Mouse (Mus musculus) adrenal gland, postnatal 10 days (tissue): Measurements from ENCODE around the gene Rasgef1c. TPM values are rescaled to one million over a fixed set of nuclear protein-coding genes. Genes with fewer than 3 reads are reported as not detected.
A peak's percentile ranks its signal among the peaks of the same experiment; 100 is the strongest.

Experiments used
- DNase-seq: peaks from one replicate; pipeline ENCODE4 v3.0.0; 2021; ENCODE audit warnings: mixed read lengths
- total RNA-seq, 2 experiments: library from RNA; stranded (reverse); gene quantifications; 2 replicates each; pipeline ENCODE4 v1.2.3; 2021

The Rasgef1c gene
- total RNA-seq, 2 experiments from 2014 or later: 1.4 to 1.8 TPM

DNA sequence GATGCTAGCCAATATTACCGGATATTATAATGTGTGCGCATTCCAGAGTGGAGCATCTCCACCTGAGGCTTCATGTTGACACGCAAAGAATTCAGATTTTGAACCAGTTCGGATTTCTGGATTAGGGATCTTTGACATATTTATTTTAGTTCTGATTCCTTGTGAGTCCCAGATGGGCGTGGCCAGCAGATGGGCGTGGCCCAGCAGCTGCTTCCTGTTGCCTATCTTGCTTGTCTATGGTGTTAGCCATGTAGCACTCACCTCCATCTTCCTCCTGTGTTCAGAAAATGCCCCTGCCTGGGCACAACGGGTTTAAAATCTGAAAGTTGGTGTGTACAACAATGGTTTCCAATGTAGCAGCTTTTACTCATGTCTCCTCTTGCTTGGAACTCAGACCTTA lies 24.5 kb downstream of the Rasgef1c start:
- DNase-seq: no peak

GRCm38 (mm10) chr11:49927169-49927568 lies 25.5 kb downstream of the Rasgef1c start:
- DNase-seq: no peak

DNA sequence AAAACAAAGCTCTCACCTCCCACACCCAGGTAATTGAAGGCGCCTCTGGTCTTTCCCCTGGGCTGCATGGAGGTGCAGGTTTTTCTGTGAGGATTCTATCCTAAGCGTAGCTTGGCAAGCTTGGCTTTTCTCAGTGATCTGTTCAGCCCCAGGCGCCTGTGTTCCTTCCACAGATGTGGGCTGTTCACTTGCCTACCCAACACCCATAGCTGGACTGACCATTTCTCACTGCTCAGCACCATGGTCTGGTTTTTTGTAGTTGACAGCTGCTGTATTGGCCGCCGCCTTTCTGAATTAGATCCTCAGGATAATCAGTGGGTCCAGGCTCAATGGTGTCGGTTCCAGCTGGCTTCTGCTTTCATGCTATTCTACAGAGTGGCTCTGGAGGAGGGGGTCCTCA lies 26.0 kb downstream of the Rasgef1c start:
- no peak for DNase-seq

GRCm38 (mm10) chr11:49931037-49931625 lies 29.5 kb downstream of the Rasgef1c start:
- peak; percentile 49 for DNase-seq

DNA sequence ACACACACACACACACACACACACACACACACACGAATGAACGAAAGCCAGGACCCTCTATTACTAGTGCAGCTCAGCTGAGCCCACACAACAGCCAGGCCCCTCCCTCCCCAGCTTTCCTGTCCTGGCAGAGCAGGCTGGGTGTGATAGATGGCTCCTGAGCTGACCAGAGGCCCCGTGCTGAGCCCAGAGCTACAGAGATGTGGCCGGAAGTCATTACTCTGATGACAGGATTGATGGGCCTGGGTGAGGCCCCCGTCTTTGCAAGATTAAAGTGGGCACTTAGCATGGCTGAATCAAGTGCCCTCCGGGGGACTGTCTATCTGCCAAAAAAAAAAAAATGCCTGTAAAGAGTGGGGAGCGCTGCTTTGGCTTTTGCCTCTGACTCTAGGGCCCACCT lies 30.2 kb downstream of the Rasgef1c start:
- peak; percentile 30 for DNase-seq

DNA sequence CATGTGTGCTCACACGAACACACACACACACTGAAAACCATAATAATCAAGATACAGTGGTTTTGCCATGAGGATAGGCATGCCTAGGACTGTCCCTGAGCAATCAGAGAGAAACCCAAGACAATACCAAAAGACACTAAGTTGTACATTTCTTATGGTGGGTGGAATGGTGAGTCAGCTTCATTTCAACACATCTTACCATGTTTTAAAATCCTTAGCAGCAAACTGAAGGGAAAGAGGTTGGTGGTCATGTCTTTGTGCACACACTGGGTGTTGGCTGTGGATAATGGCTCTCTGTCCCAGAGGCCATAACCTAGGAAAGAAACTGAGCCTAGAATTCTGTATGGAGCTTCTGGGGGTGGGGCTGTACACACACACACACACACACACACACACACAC lies 32.2 kb downstream of the Rasgef1c start:
- DNase-seq: no peak

DNA sequence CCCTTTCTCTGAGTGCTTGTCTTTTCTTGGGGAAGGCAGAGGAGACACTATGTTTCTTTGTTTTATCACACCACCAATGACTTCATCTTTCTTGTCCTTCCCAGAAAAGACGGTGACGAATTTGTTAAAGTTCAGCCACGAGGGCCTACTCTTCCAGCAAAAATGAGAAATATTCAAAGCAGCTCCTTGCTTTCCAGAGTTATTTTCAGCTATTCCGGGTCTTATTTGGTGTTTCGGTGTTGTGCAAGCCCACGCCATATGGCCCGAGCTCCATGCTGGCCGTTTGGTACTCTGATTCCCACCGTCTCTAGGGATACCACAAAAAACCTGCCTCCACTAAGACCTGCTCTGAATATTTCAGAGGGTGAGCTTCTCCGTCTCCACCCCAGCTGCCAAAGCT lies 32.7 kb downstream of the Rasgef1c start:
- DNase-seq: no peak

GRCm38 (mm10) chr11:49936458-49936857 lies 34.8 kb downstream of the Rasgef1c start:
- no peak for DNase-seq

- no peak for DNase-seq
Observed at GRCm38 (mm10) chr11:49937779-49938178, 36.1 kb downstream of the Rasgef1c start.

- peak; percentile 28 for DNase-seq
Observed at GRCm38 (mm10) chr11:49938258-49939164, 36.9 kb downstream of the Rasgef1c start.

DNA sequence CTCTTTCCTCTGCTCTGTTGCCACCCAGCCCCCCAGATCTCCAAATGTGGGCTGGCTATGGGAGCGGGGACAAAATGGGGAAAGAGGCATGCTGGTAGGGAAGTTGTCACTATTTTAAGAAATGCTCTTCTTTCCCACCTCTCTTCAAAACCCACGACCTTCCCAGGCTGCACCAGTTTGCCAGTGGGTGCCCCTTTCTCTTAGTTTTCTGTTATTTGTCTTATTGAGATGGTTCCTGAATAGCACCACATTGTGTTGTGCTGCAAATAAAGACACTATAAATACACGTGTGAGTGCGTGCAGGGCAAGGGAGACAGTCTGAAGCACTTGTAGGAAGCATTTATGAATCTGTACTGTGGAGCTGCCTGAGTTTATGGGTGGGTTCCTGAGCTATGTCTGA lies 41.2 kb downstream of the Rasgef1c start:
- no peak for DNase-seq

DNA sequence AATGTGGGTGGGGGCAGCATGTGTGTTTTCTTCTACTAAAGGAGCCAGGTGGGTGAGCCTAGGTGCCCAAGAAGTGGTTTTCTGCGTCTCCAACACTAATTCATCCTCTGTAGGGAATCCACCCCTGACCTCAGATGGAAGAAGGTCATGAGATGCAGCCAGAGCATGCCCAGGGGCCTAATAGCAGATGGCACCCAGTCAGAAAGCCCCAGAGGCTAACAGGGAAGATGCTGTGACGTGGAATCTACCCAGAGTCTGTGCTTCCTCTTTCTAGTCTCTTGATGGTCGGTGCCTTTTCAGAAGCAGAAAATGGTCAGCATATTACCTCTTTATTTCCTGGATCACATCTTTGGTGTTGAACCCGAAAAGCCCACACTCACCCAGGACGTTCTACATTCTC lies 42.3 kb downstream of the Rasgef1c start:
- no peak for DNase-seq

DNA sequence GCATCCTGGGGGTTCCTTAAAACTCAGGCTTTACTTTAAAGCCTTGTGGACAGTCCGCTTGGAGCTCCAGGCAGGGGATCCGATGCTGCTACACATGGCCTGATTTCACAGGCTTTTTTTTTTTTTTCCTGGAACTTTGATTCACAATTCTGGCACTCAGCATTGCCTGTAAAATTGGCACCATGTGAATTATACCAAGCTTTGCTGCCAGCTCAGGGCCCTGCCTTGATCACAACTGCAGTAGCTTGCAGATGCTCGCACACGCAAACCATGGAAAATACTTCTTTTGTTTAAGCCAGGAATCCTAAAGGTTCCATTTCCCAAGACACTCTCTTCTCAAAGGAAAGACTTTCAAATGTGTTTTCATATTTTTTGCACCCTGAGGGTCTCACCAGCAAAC lies 44.1 kb downstream of the Rasgef1c start:
- DNase-seq: no peak

DNA sequence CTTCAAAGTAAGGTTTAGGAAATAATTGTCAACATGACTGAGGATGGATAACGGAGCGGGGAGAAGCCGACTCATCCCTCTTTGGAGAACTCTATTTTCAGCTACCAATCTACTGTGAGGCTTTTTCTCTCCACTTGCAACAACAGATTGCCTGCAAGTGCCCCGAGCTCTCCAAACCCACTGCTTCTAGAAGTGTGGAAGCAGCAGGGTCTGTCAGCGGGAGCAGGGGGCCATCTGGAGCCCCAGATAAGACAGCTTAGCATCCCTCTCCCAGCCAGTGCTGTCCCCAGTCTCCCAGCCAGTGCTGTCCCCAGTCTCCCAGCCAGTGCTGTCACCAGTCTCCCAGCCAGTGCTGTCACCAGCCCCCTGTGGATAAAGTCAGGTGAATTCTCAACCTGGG lies 48.2 kb downstream of the Rasgef1c start:
- no peak for DNase-seq

DNA sequence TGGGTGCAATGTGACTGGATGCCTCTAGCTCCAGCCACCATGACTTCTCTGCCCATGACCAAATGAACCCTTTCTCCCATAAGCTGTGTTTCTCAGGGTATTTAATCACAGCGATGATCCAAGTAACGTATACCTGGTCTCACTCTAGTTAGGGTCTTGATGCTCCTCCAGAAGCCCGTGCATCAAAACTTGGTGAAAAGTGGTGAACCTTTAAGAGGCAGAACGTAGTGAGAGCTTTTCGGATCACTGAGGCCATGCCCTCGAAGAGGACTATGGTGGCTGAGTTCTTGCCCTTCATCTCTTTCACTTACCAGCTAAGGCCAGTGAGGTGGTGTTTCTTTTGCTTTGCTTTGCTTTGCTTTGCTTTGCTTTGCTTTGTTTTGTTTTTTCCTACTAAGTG lies 52.0 kb downstream of the Rasgef1c start:
- DNase-seq: no peak

DNA sequence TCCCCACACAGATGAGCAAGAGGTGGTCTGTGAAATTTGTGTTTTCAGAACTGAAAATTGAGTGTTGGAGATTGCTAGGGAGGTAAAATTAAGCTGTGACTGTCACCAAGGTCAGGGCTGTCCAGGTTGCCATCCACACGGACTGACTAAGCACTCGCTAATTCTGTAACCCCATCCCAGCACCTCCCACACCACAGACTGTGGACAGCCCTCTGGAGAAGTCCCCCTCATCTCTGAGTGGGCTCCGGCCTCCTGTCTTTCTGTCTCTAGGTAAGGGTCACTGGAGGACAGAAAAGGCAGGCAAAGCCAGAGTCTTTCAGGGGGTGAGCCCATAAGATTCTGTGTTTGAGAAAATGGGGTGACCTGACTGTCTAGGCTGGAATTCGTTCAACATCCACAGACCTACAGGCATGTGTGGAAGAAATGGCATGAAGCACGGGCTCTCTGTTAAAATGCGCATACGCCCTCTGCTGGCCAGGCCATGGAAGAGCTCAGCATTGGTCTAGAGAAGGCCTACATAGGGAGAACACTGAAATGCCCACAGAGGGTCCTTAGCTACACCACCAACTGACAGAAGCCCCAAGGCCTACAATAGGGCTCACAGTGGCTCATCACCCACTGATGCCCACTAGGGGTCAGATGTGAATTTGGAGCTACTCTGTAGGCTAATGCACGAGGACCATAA lies 54.1 kb downstream of the Rasgef1c start:
- DNase-seq: peak; percentile 78

DNA sequence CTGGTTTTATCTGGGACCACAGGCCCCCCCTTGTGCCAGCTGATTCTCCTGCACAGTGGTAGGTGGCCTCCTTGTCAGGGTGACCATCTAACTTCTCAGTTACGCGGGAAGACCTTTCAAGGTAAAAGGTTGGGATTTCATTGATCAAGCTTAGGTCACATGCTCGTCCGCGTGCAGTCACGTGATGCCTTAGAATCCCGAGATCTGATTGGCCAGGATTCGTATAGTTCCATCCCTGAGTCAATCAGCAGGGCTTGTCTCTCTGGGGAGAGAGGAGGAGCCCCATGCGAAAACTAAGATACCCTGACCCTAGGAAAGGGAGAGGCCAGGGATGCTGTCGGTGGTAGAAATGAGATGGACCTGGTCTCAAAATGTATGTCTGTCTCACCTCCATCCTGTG lies 56.4 kb downstream of the Rasgef1c start:
- DNase-seq: no peak

- peak; percentile 77 for DNase-seq
Observed at GRCm38 (mm10) chr11:49961098-49961740, 59.6 kb downstream of the Rasgef1c start.

GRCm38 (mm10) chr11:49965320-49965719 lies 63.7 kb downstream of the Rasgef1c start:
- DNase-seq: no peak

DNA sequence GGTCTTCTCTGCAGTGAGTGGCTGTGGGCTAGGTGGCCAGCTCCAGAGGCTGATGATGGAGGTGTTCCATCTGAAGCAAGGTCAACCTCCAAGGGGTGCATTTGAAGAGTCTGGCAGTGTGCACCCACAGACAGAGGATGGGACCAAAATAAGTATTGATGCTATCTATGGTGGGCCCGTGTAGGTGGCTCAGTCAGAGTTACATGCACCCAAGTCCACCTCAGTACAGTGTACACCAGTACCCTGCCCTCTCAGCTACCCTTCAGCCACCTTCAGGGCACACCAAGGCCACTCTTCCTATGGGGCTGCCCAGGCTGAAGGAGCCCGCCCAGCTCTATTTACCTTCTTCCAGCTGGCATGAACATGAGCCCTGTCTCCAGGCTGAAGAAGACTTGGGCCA lies 68.1 kb downstream of the Rasgef1c start:
- no peak for DNase-seq

GRCm38 (mm10) chr11:49973657-49974340 lies 72.2 kb downstream of the Rasgef1c start:
- DNase-seq: no peak

DNA sequence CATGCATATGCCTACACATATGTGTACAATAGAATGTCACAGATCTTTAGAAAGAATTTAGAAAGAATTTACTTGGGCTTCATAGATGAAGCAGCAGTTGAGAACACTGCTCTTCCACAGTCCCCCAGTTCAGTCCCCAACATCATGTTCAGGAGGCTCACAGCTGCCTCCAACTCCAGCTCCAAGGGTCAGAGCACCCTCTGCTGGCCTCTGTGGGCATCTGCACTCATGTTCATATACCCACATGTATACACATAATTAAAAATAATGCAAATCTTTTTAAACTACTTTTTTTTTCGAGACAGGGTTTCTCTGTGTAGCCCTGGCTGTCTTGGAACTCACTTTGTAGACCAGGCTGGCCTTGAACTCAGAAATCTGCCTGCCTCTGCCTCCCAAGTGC lies 73.0 kb downstream of the Rasgef1c start:
- DNase-seq: no peak
